Mouse (Mus musculus) heart, postnatal 0 days (tissue): ENCODE results near the gene Ext2.

Source experiments
- CTCF ChIP-seq: IDR thresholded peaks from 2 replicates; pipeline ENCODE4 v1.5.1; 2016; ENCODE audit warnings: antibody characterized with exemption, control low read depth, low read depth
- EP300 ChIP-seq: IDR thresholded peaks from 2 replicates; pipeline ENCODE4 v1.6.1; 2016; ENCODE audit warnings: antibody characterized with exemption, low read depth

- TF ChIP-seq CTCF (no peak), EP300 (no peak)
Observed at GRCm38 (mm10) chr2:93784721-93785431, 37.5 kb downstream of the Ext2 start.
